Mouse (Mus musculus): Measurements from ENCODE around the gene Serinc3. TPM values are rescaled to one million over a fixed set of nuclear protein-coding genes. Genes with fewer than 3 reads are reported as not detected.

Gene Serinc3
- polyA plus RNA-seq, 1 experiment = 88.9 TPM

DNA sequence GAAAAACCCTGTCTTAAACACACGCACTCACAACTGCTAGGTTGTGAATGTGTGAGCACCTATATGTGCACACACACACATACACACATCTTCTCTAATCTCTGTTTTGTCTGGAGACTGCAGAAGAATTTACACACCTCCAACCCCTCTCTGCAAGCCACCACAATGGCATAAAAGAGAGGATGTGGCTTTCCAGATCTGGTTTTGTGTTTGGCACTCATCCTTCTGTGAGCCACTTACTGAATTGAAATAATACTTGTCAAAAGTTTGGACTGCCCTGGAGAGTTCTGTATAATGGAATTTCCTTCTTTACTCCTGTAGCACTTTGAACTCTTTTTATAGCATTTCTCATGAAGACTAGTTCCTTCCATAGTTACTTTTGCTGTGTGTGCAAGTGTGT is 22.1 kb upstream of the Serinc3 start:
- H3K4me2 ChIP-seq (ENCODE audit: low read depth) = peak overlapping the region; percentile 8
- no peak overlapping the region for H3ac ChIP-seq (ENCODE audit: control insufficient read depth, insufficient read length)
- no peaks in the 10 kb centered on the region for H3K36me3 ChIP-seq (ENCODE audit: control insufficient read depth, insufficient read depth)
- peaks cover 89% of the 10 kb centered on the region for H3K79me2 ChIP-seq (ENCODE audit: control insufficient read depth, insufficient read depth)
- no peaks in the 10 kb centered on the region for H3K27me3 ChIP-seq (ENCODE audit: control insufficient read depth, insufficient read depth, insufficient read length)
- TF ChIP-seq POLR2A (IDR thresholded peaks at IDR 0.05; ENCODE audit: insufficient read length, low read depth) (no peak), REST (IDR thresholded peaks at IDR 0.05; ENCODE audit: insufficient read depth, insufficient read length) (no peak), MAX (IDR thresholded peaks at IDR 0.05; ENCODE audit: low read depth) (no peak), CEBPB (IDR thresholded peaks at IDR 0.05; ENCODE audit: insufficient read depth, poor library complexity, severe bottlenecking) (no peak), MYOG (IDR thresholded peaks at IDR 0.05; ENCODE audit: control insufficient read depth in 1 of 3, insufficient read depth in 1 of 3, insufficient read length in 2 of 3, low read depth in 2 of 3) (no peak), E2F4 (IDR thresholded peaks at IDR 0.05; ENCODE audit: insufficient read depth) (no peak), SRF (IDR thresholded peaks at IDR 0.05; ENCODE audit: control insufficient read depth, insufficient read length, low read depth) (no peak), MYOD1 (IDR thresholded peaks at IDR 0.05; ENCODE audit: control insufficient read depth in 1 of 3, insufficient read length in 2 of 3, low read depth in 2 of 3) (no peak)
- H3K4me3 ChIP-seq = no peak overlapping the region

DNA sequence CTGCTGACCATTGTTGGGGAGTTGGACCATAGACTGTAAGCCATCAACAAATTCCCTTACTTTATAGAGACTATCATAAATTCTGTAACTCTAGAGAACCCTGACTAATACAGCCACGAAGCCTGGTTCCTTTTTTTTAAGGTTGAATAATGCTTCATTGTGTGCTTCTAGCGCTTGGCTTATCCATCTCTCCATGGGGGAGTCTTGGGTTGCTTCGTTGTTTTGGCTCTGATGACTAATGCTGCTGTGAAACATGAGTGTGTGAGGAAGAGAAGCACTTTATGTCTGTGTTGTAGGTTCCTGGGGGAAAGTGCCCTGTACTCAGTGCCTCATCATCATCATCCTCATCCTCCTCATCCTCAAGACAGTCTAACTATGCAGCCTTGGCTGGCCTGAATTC is 19.0 kb upstream of the Serinc3 start:
- Histone ChIP-seq H3K79me2 (ENCODE audit: control insufficient read depth, insufficient read depth) (peaks cover 87% of the 10 kb centered on the region), H3ac (ENCODE audit: control insufficient read depth, insufficient read length) (no peak overlapping the region), H3K27me3 (ENCODE audit: control insufficient read depth, insufficient read depth, insufficient read length) (no peaks in the 10 kb centered on the region), H3K4me3 (no peak overlapping the region), H3K36me3 (ENCODE audit: control insufficient read depth, insufficient read depth) (no peaks in the 10 kb centered on the region), H3K4me2 (ENCODE audit: low read depth) (peak overlapping the region; percentile 86)
- TF ChIP-seq POLR2A (IDR thresholded peaks at IDR 0.05; ENCODE audit: insufficient read length, low read depth) (no peak), TCF3 (IDR thresholded peaks at IDR 0.05; ENCODE audit: insufficient read length, low read depth) (no peak), MAX (IDR thresholded peaks at IDR 0.05; ENCODE audit: low read depth) (no peak), SRF (IDR thresholded peaks at IDR 0.05; ENCODE audit: control insufficient read depth, insufficient read length, low read depth) (no peak), MYOD1 (IDR thresholded peaks at IDR 0.05; ENCODE audit: control insufficient read depth in 1 of 3, insufficient read length in 2 of 3, low read depth in 2 of 3) (no peak), USF1 (IDR thresholded peaks at IDR 0.05; ENCODE audit: low read depth) (no peak), REST (IDR thresholded peaks at IDR 0.05; ENCODE audit: insufficient read depth, insufficient read length) (no peak), TCF12 (IDR thresholded peaks at IDR 0.05; ENCODE audit: insufficient read depth, poor library complexity, severe bottlenecking) (no peak), MYOG (IDR thresholded peaks at IDR 0.05; ENCODE audit: control insufficient read depth in 1 of 3, insufficient read depth in 1 of 3, insufficient read length in 2 of 3, low read depth in 2 of 3) (no peak), E2F4 (IDR thresholded peaks at IDR 0.05; ENCODE audit: insufficient read depth) (no peak)

DNA sequence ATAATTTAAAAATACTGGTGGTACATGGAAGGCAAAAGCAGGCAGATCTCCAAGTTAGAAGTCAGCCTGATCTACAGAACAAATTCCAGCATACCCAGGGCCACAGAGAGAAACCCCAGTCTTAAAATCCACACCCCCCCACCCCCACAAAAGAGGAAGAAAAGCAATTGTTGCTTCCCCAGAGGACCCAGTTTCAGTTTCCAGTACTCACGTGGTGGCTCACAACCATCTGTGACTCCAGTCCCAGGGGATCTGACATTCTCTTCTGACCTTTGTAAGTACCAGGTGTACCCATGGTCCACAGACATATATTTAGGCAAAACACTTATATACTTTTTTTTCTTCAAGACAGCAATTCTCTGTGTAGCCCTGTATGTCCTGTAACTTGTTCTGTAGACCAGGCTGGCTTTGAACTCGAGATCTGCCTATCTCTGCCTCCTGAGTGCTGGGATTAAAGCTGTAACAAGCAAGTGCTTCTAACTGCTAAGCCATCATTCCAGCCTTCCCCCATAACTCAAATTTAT is 17.8 kb upstream of the Serinc3 start:
- H3K27me3 ChIP-seq (ENCODE audit: control insufficient read depth, insufficient read depth, insufficient read length) = no peaks in the 10 kb centered on the region
- H3K4me2 ChIP-seq (ENCODE audit: low read depth) = peak overlapping the region; percentile 86
- peaks cover 82% of the 10 kb centered on the region for H3K79me2 ChIP-seq (ENCODE audit: control insufficient read depth, insufficient read depth)
- TF ChIP-seq SRF (IDR thresholded peaks at IDR 0.05; ENCODE audit: control insufficient read depth, insufficient read length, low read depth) (no peak), MYOD1 (IDR thresholded peaks at IDR 0.05; ENCODE audit: control insufficient read depth in 1 of 3, insufficient read length in 2 of 3, low read depth in 2 of 3) (no peak), USF1 (IDR thresholded peaks at IDR 0.05; ENCODE audit: low read depth) (peak; percentile 0)
- H3K36me3 ChIP-seq (ENCODE audit: control insufficient read depth, insufficient read depth) = no peaks in the 10 kb centered on the region
- no peak overlapping the region for H3ac ChIP-seq (ENCODE audit: control insufficient read depth, insufficient read length)
- no peak overlapping the region for H3K4me3 ChIP-seq

DNA sequence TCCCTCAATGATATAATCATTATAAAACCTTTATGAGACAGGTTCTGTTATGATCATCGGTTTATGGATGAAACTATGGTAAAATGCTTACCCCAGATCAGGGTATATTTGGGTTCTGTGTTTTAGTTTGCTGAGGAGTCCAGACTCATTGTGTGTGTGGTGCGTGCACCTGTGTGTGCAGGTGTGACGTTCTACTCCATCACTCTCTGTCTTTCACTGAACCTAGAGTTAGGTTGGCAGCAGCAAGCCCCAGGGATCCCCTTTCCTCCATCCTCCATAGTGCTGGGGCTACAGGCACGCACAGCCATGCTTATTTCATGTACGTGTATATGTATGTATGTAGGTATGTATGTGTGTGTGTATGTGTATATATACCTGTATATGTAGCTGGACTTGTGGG is 17.1 kb upstream of the Serinc3 start:
- Histone ChIP-seq H3ac (ENCODE audit: control insufficient read depth, insufficient read length) (no peak overlapping the region), H3K4me2 (ENCODE audit: low read depth) (peak overlapping the region; percentile 86), H3K36me3 (ENCODE audit: control insufficient read depth, insufficient read depth) (no peaks in the 10 kb centered on the region), H3K4me3 (no peak overlapping the region), H3K79me2 (ENCODE audit: control insufficient read depth, insufficient read depth) (peaks cover 75% of the 10 kb centered on the region), H3K27me3 (ENCODE audit: control insufficient read depth, insufficient read depth, insufficient read length) (no peaks in the 10 kb centered on the region)
- TF ChIP-seq MAX (IDR thresholded peaks at IDR 0.05; ENCODE audit: low read depth) (no peak), MYOD1 (IDR thresholded peaks at IDR 0.05; ENCODE audit: control insufficient read depth in 1 of 3, insufficient read length in 2 of 3, low read depth in 2 of 3) (no peak), E2F4 (IDR thresholded peaks at IDR 0.05; ENCODE audit: insufficient read depth) (no peak), TCF12 (IDR thresholded peaks at IDR 0.05; ENCODE audit: insufficient read depth, poor library complexity, severe bottlenecking) (no peak), CEBPB (IDR thresholded peaks at IDR 0.05; ENCODE audit: insufficient read depth, poor library complexity, severe bottlenecking) (no peak), POLR2A (IDR thresholded peaks at IDR 0.05; ENCODE audit: insufficient read length, low read depth) (no peak), MYOG (IDR thresholded peaks at IDR 0.05; ENCODE audit: control insufficient read depth in 1 of 3, insufficient read depth in 1 of 3, insufficient read length in 2 of 3, low read depth in 2 of 3) (no peak), REST (IDR thresholded peaks at IDR 0.05; ENCODE audit: insufficient read depth, insufficient read length) (no peak), TCF3 (IDR thresholded peaks at IDR 0.05; ENCODE audit: insufficient read length, low read depth) (no peak), SRF (IDR thresholded peaks at IDR 0.05; ENCODE audit: control insufficient read depth, insufficient read length, low read depth) (no peak), USF1 (IDR thresholded peaks at IDR 0.05; ENCODE audit: low read depth) (no peak), POLR2AphosphoS2 (IDR thresholded peaks at IDR 0.05; ENCODE audit: insufficient read length, low read depth) (no peak)

DNA sequence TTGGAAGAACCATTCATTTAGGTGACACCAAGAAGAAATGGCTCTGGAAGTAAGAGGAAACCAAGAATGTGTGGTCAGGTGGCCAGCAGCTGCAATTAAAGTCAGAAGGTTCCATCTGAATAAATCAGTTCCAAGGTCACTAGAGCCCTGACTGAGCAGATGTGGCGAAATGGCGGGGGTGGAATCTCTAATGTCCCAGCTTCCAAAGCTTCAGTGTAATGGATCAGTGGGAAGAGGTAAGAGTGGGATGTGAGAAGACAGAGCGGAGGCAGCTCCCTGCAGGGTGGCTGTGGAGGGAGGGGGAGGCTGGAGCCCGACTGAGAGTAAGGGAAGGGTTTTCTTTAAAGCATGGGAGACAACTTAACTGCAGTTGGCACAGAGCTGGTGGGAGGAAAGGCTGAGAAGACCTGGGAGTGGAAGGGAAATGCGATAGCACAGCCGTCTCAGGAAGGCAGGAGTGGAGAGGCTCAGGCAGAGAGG is 16.5 kb upstream of the Serinc3 start:
- Histone ChIP-seq H3K27me3 (ENCODE audit: control insufficient read depth, insufficient read depth, insufficient read length) (no peaks in the 10 kb centered on the region), H3ac (ENCODE audit: control insufficient read depth, insufficient read length) (no peak overlapping the region), H3K36me3 (ENCODE audit: control insufficient read depth, insufficient read depth) (no peaks in the 10 kb centered on the region), H3K4me2 (ENCODE audit: low read depth) (peak overlapping the region; percentile 86), H3K4me3 (no peak overlapping the region), H3K79me2 (ENCODE audit: control insufficient read depth, insufficient read depth) (peaks cover 70% of the 10 kb centered on the region)
- TF ChIP-seq MYOG (IDR thresholded peaks at IDR 0.05; ENCODE audit: control insufficient read depth in 1 of 3, insufficient read depth in 1 of 3, insufficient read length in 2 of 3, low read depth in 2 of 3) (peak in 1 of 3 experiments; percentile 21), SRF (IDR thresholded peaks at IDR 0.05; ENCODE audit: control insufficient read depth, insufficient read length, low read depth) (no peak), E2F4 (IDR thresholded peaks at IDR 0.05; ENCODE audit: insufficient read depth) (no peak), CEBPB (IDR thresholded peaks at IDR 0.05; ENCODE audit: insufficient read depth, poor library complexity, severe bottlenecking) (no peak), MYOD1 (IDR thresholded peaks at IDR 0.05; ENCODE audit: control insufficient read depth in 1 of 3, insufficient read length in 2 of 3, low read depth in 2 of 3) (peak in 2 of 3 experiments; percentile 5 to 45), USF1 (IDR thresholded peaks at IDR 0.05; ENCODE audit: low read depth) (peak; percentile 57), POLR2AphosphoS2 (IDR thresholded peaks at IDR 0.05; ENCODE audit: insufficient read length, low read depth) (no peak), REST (IDR thresholded peaks at IDR 0.05; ENCODE audit: insufficient read depth, insufficient read length) (no peak), POLR2A (IDR thresholded peaks at IDR 0.05; ENCODE audit: insufficient read length, low read depth) (no peak), MAX (IDR thresholded peaks at IDR 0.05; ENCODE audit: low read depth) (no peak), TCF3 (IDR thresholded peaks at IDR 0.05; ENCODE audit: insufficient read length, low read depth) (no peak), TCF12 (IDR thresholded peaks at IDR 0.05; ENCODE audit: insufficient read depth, poor library complexity, severe bottlenecking) (peak; percentile 50)

All from myocyte (in vitro differentiated cells).